Mouse (Mus musculus) midbrain, embryonic 12.5 days (tissue): ENCODE results near the gene Atxn1. TPM values are rescaled to one million over a fixed set of nuclear protein-coding genes. Genes with fewer than 3 reads are reported as not detected.

Source experiments
- ATAC-seq: fragments of 200-750 bp; cut with Nextera tagmentation; 2 replicates; pipeline ENCODE4 v1.8.0; 2017; ENCODE audit warnings: low read depth, moderate TSS enrichment, moderate library complexity; ENCODE audit not compliant: low FRiP score
- H3K27ac ChIP-seq: fragments of 300-500 bp; sonication (generic); replicated peaks from 2 replicates; pipeline ENCODE4 v1.5.1; 2016; ENCODE audit warnings: mild to moderate bottlenecking
- H3K27me3 ChIP-seq: fragments of 300-500 bp; sonication (generic); 2 replicates; pipeline ENCODE4 v1.6.1; 2016; ENCODE audit warnings: mild to moderate bottlenecking
- H3K36me3 ChIP-seq: fragments of 300-500 bp; sonication (generic); 2 replicates; pipeline ENCODE4 v1.6.1; 2016
- H3K4me1 ChIP-seq: fragments of 300-500 bp; sonication (generic); 2 replicates; pipeline ENCODE4 v1.6.1; 2016
- H3K4me2 ChIP-seq: fragments of 300-500 bp; sonication (generic); replicated peaks from 2 replicates; pipeline ENCODE4 v1.6.1; 2016; ENCODE audit warnings: mild to moderate bottlenecking, moderate library complexity
- H3K4me3 ChIP-seq: fragments of 300-500 bp; sonication (generic); 2 replicates; pipeline ENCODE4 v1.5.1; 2016; ENCODE audit warnings: mild to moderate bottlenecking
- H3K9ac ChIP-seq: fragments of 300-500 bp; sonication (generic); replicated peaks from 2 replicates; pipeline ENCODE4 v1.6.1; 2016; ENCODE audit warnings: mild to moderate bottlenecking, moderate library complexity
- H3K9me3 ChIP-seq: fragments of 300-500 bp; sonication (generic); 2 replicates; pipeline ENCODE4 v1.6.1; 2016; ENCODE audit warnings: mild to moderate bottlenecking
- WGBS: fragments of 180-500 bp; shearing (Covaris S2); methylation state at CpG from one replicate; pipeline ENCODE4 v1.1.7; 2016; 5-methylcytosine and 5-hydroxymethylcytosine counted together
- polyA plus RNA-seq: library from polyadenylated mRNA; unstranded; fragments of >200 nt; fragmentation: Nextera tagmentation; extraction: Ambion mirVana; gene quantifications from 2 replicates; pipeline ENCODE4 v1.2.1, GENCODE M21; 2016

Gene Atxn1
- polyA plus RNA-seq, 1 experiment from 2014 or later = 4.2 TPM

DNA sequence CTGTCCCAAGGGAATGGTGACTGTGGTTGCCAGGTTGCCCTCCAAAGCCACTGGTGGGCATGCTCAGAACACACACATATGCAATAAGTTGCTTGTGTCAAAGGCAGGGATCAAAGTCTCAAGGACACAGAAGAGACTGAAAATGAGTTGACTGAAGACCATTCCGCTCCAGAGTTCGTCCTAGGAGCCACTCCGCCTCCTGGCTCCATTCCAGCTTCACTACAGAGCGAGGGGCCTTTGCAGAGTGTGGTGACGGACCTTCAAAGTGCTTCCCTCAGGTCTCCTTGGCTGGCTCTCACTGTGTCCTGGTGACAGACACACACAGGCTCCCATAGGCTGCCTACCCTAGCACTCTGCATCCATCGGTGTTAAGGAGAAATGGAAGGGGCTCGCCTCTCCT, 411.1 kb downstream of the Atxn1 start:
- peaks cover 6% of the 10 kb centered on the region; the same call in 1 of the 2 replicates for H3K4me1 ChIP-seq
- no peaks in the 10 kb centered on the region for H3K9me3 ChIP-seq
- H3K27ac ChIP-seq = no peak overlapping the region
- no peak overlapping the region for H3K4me2 ChIP-seq
- H3K4me3 ChIP-seq = no peak overlapping the region
- WGBS = 71% methylated on average over 7 of the region's 7 CpGs
- no peak for ATAC-seq
- no peak overlapping the region for H3K9ac ChIP-seq
- H3K27me3 ChIP-seq = no peaks in the 10 kb centered on the region
- no peaks in the 10 kb centered on the region for H3K36me3 ChIP-seq

DNA sequence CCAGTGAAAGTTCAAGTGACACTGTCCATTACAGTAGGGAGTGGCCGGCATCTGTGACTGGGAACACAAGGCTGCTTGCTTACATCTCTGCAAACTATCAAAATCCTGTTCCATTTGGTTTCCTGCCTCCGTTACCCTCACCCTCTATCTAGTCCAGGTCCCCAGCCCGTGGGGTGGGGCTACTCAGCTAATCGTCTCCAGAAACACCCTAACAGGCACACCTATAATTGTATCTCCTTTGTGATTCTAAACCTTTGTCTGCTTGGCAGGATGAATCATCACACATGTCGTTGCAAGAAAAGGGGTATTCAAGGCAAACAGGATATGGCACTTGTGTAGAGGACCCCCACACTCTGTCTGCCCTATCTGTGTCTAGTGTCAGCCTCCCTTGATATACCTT, 417.3 kb downstream of the Atxn1 start:
- H3K4me2 ChIP-seq = no peak overlapping the region
- WGBS = 90% methylated on average over 5 of the region's 5 CpGs
- no peaks in the 10 kb centered on the region for H3K9me3 ChIP-seq
- H3K36me3 ChIP-seq = no peaks in the 10 kb centered on the region
- H3K4me1 ChIP-seq = no peaks in the 10 kb centered on the region
- no peak for ATAC-seq
- H3K9ac ChIP-seq = no peak overlapping the region
- H3K27ac ChIP-seq = no peak overlapping the region
- H3K27me3 ChIP-seq = no peaks in the 10 kb centered on the region
- no peak overlapping the region for H3K4me3 ChIP-seq

DNA sequence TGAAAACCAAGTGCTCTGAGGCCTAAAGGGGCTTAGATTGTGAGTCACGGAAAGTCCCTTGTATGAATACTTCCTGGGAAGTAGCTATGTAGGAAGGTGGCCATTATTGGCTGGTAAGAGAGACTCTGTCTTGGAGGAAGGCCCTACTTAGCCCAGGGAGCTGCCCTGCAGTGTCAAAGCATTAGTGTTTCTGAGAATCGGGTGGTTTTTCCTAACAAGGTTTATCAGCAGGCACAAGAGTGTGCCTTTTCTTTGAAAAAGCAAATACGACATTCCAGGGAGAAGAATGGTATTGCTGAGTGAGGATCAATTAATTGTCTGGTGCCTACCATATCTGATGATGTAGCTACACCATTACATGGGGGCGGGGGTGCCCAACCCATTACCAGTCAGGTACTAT, 417.9 kb downstream of the Atxn1 start:
- WGBS = 85% methylated on average over 4 of the region's 4 CpGs
- H3K36me3 ChIP-seq = no peaks in the 10 kb centered on the region
- no peak for ATAC-seq

DNA sequence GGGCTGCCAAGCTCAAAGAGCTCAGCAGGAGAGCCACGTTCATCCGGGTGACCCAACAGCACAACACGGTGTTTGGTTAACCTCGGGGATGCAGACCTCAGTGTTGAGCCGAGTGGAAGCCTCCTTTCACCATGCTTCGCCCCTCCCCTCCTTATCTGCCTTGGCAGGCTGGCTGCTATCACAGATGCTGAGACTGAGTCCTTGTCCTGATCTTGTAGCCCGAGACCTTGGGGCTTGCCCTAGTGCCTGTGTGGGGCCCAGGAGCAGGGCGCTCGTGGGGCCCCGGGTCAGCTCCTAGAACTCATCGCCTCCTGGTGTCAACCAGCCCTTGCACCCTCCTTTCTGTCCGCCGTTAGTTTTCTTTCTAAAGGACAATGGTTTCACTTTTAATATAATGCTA, 418.8 kb downstream of the Atxn1 start:
- Histone ChIP-seq H3K4me2 (no peak overlapping the region), H3K4me1 (no peaks in the 10 kb centered on the region), H3K9me3 (no peaks in the 10 kb centered on the region), H3K9ac (no peak overlapping the region), H3K4me3 (no peak overlapping the region), H3K36me3 (no peaks in the 10 kb centered on the region), H3K27me3 (no peaks in the 10 kb centered on the region), H3K27ac (no peak overlapping the region)
- WGBS = 87% methylated on average over 13 of the region's 13 CpGs
- no peak for ATAC-seq

More for the DNA sequence above, 417.9 kb downstream of the Atxn1 start:
- Histone ChIP-seq H3K27me3 (no peaks in the 10 kb centered on the region), H3K27ac (no peak overlapping the region), H3K9me3 (no peaks in the 10 kb centered on the region), H3K4me2 (no peak overlapping the region), H3K4me3 (no peak overlapping the region), H3K9ac (no peak overlapping the region), H3K4me1 (no peaks in the 10 kb centered on the region)

DNA sequence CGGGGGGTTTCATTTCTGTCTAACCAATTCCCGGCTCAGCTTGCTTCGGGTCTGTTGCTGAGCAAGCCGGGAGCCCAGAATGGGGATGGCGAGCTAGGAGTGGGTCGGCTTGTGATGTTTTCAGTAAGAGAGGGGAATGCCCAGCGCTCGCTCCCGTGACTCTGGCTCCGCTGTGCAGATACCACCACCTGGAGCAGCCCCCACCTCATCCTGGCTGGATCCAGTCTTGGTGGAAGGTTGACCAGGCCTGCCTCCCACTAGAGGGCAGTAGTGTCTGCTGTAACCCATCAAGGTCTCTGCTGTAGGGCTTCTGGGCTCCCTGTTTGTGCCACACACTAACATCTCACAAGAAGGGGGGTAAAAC, 425.6 kb downstream of the Atxn1 start:
- Histone ChIP-seq H3K36me3 (no peaks in the 10 kb centered on the region), H3K27me3 (no peaks in the 10 kb centered on the region), H3K4me2 (peak overlapping the region; percentile 62), H3K4me3 (peak overlapping the region; percentile 43), H3K27ac (peak overlapping the region; percentile 66), H3K9ac (peak overlapping the region; percentile 52), H3K9me3 (no peaks in the 10 kb centered on the region), H3K4me1 (peaks cover 6% of the 10 kb centered on the region)
- ATAC-seq = peak; percentile 91
- 4% methylated on average over 10 of the region's 10 CpGs for WGBS

DNA sequence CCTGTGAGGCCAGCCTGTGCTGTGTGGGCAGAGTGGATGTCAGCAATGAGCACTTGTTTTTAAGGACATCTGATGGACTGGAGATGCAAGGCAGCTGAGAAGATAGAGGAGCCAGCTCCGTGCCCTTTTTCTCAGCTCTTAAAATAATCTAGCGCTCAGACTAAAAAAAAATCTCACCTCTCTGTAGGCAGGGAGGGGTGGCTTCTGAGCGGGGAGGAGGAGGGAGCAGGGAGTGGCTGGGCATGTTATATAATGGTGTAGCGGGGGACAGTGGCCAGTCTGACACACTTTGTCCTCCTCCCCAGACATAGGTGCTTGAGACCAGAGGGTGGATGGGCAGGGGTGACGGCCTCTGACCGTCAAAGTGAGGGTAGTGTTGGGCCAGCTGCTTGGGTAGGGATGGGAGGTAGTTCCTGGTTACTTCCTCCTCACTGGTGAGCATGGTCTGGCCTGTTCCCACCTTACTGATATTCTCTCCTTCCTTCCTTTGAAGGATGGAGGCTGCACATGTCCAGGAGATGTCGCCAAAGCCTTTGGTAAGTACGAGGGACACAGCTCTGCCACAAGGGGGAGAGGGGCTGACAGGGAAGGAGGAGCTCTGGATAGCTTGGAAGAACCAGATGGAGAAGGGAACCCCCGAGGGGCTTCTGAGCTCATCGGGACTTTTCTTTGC, 426.1 kb downstream of the Atxn1 start:
- Histone ChIP-seq H3K4me3 (peak overlapping the region; percentile 43), H3K36me3 (no peaks in the 10 kb centered on the region), H3K9me3 (no peaks in the 10 kb centered on the region), H3K4me1 (peaks cover 6% of the 10 kb centered on the region), H3K9ac (peak overlapping the region; percentile 52), H3K4me2 (peak overlapping the region; percentile 62), H3K27ac (peak overlapping the region; percentile 66), H3K27me3 (no peaks in the 10 kb centered on the region)
- ATAC-seq = peak; percentile 91
- 31% methylated on average over 10 of the region's 10 CpGs for WGBS

DNA sequence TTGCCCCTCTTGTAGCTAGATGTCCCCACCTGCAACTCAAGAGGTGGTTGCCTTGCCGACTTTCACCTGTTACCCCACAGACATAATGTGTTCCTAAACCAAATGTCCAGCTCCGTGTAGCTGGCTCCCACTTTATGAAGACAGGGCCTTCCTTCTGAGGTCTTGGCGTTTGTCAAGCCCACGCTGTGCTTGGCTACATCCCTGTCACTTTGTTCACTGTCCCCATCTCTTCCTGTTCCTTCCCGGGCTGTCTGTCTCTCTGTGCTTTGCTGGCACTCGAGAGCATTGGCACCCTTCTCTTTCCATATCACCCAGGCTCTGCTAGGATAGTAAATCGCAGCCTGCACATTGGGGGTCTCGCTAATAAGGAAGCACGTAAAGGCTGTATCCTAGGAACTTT, 426.7 kb downstream of the Atxn1 start:
- Histone ChIP-seq H3K27me3 (no peaks in the 10 kb centered on the region), H3K9ac (no peak overlapping the region), H3K4me3 (no peak overlapping the region), H3K27ac (no peak overlapping the region), H3K4me1 (peaks cover 6% of the 10 kb centered on the region), H3K9me3 (no peaks in the 10 kb centered on the region), H3K36me3 (no peaks in the 10 kb centered on the region), H3K4me2 (no peak overlapping the region)
- 89% methylated on average over 9 of the region's 9 CpGs for WGBS
- no peak for ATAC-seq

DNA sequence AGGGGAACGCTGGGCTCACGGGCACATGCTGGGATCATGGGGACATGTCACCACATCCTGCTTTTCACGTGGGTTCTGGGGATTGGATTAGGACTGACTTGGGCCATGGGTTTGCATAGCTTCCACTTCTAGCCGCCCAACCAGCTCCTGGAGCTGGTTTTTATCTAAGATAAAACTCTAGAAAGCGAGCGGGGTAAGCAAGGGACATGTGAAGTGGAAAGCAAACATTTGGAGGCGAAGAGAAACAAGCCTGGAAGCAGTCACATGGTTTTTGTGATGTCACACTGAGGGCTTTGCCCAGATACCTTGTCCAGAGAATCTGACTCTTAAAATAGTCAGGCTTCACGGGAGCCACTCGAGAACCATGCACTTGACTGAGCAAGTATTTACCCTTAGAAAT, 427.7 kb downstream of the Atxn1 start:
- WGBS = 87% methylated on average over 9 of the region's 9 CpGs
- H3K4me1 ChIP-seq = peaks cover 6% of the 10 kb centered on the region
- H3K27ac ChIP-seq = no peak overlapping the region
- no peaks in the 10 kb centered on the region for H3K27me3 ChIP-seq
- no peaks in the 10 kb centered on the region for H3K36me3 ChIP-seq
- no peaks in the 10 kb centered on the region for H3K9me3 ChIP-seq
- ATAC-seq = no peak
- H3K4me3 ChIP-seq = no peak overlapping the region
- no peak overlapping the region for H3K4me2 ChIP-seq
- H3K9ac ChIP-seq = no peak overlapping the region

DNA sequence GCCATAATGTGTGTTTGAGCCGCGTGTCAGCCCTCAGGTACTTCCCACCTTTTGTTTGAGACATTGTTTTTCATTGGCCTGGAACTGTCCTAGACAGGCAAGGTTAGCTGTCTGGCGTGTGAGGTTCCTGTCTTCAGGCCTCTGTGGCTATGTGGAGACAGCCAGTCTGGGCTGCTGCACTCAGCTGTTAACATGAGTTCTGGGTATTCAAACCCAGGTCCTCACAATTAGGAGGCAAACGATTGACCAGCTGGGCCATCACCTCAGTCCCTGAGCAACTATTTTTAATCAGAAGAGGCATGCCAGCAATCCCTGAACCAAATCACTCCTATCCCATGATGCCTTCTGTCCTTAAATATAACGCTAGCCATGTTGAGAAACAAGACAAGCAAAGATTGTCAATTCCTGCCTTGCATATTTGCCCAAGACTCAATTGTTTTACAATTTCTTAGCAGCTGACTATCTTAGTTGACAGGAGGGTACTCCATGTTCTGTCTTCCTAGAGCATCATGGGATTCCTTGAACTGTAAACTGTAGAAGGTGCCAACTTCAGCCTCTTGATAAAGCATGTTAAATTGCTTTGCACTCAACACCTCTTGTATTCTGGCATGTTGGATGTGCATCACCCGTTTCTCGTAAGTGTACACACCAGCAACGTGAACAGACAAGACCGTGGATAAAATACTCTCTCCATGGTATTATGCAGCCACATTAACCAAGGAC, 428.9 kb downstream of the Atxn1 start:
- Histone ChIP-seq H3K4me1 (peaks cover 10% of the 10 kb centered on the region), H3K4me2 (no peak overlapping the region), H3K9me3 (no peaks in the 10 kb centered on the region), H3K27ac (no peak overlapping the region), H3K36me3 (no peaks in the 10 kb centered on the region), H3K9ac (no peak overlapping the region), H3K27me3 (no peaks in the 10 kb centered on the region), H3K4me3 (no peak overlapping the region)
- no peak for ATAC-seq
- 92% methylated on average over 9 of the region's 9 CpGs for WGBS

DNA sequence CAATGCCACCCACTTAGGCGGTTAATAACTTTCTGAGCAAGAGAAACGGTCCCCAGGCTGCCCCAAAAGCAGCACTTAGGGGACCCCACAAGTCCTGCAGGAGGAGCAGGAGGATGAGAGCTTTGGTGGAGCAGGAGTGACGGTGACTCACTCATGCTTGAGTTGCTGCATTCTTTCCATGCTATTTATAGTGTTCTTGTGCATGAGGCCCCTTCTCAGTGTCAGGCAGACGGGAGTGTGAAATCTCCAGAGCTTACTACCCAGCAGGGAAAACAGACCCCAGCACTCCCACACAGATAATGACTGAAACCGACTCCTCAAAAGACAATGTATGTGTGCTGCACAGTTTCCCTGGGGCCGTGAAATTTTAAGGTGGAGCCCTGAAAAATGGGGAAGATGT, 434.1 kb downstream of the Atxn1 start:
- 33% methylated on average over 6 of the region's 6 CpGs for WGBS
- Histone ChIP-seq H3K9ac (no peak overlapping the region), H3K4me3 (no peak overlapping the region), H3K36me3 (no peaks in the 10 kb centered on the region), H3K4me1 (peaks cover 17% of the 10 kb centered on the region), H3K9me3 (no peaks in the 10 kb centered on the region), H3K27me3 (0 out of 2 replicates have a peak, but pooled peaks cover 4% of the 10 kb centered on the region), H3K4me2 (no peak overlapping the region), H3K27ac (no peak overlapping the region)
- ATAC-seq = no peak

DNA sequence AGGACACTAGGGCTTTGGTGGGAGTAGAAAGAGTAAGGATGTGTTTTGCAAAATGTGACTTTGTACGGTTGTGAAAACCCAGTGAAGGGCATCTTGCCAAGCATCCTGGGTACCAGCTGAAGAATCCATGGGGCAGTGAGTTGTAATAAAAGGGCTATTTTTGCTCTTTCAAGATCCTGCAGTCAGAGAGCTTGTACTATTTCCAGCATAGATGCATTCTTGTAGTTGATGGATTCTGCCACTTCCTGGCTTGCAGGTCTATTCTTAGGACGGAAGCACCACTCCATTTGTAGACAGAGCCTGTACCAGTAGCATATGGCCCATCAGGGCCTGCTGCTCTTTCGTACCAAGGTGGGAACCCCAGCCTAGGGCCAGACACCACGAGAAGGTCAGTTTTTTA, 436.0 kb downstream of the Atxn1 start:
- H3K4me2 ChIP-seq = no peak overlapping the region

DNA sequence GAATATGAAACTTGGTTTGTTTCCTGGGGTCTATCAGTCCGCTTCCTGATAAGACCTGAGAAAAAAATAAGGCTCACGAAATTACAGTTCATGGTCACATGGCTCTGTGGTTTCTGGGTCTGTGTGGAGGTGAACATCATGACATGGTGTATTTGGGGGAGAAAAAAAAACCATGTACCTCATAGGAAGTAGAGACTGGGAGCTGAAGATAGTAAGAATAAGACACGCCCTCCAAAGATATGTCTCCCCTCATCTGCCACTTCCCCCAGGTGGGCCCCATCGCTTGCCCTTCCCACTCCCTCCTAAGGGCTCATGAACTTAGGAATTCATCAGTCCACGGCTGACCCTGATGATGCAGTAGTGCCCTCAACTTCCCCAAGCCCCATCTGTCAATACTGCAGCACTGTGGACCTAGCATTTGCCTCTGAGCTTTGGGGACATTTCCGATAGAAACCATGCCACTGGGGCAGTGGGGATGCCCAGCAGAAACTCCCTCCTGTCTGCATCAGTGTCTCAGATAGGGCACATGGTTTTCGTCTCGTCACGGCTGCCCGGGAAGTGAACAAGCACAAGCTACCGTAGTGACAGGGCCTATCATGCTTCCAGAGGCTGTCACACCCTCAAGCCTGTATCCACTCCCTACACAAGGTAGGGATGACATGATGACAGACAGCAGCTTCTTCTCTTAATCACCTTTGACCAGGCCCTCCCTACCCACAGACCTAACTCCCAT, 437.4 kb downstream of the Atxn1 start:
- H3K4me3 ChIP-seq = no peak overlapping the region
- no peak overlapping the region for H3K27ac ChIP-seq
- no peak for ATAC-seq
- WGBS = 92% methylated on average over 11 of the region's 11 CpGs
- peaks cover 17% of the 10 kb centered on the region for H3K4me1 ChIP-seq
- no peak overlapping the region for H3K9ac ChIP-seq
- H3K27me3 ChIP-seq = 0 out of 2 replicates have a peak, but pooled peaks cover 4% of the 10 kb centered on the region
- H3K9me3 ChIP-seq = no peaks in the 10 kb centered on the region
- no peak overlapping the region for H3K4me2 ChIP-seq
- H3K36me3 ChIP-seq = no peaks in the 10 kb centered on the region

More for the DNA sequence above, 436.0 kb downstream of the Atxn1 start:
- Histone ChIP-seq H3K36me3 (no peaks in the 10 kb centered on the region), H3K4me3 (no peak overlapping the region), H3K9me3 (no peaks in the 10 kb centered on the region), H3K4me1 (peaks cover 17% of the 10 kb centered on the region), H3K27ac (no peak overlapping the region), H3K27me3 (0 out of 2 replicates have a peak, but pooled peaks cover 4% of the 10 kb centered on the region), H3K9ac (no peak overlapping the region)
- ATAC-seq = no peak
- WGBS = 93% methylated on average over 4 of the region's 4 CpGs
